Mouse (Mus musculus) kidney, embryonic 14.5 days (tissue): ENCODE measurements around the gene Ddc. TPM values are rescaled to one million over a fixed set of nuclear protein-coding genes. Genes with fewer than 3 reads are reported as not detected.

Source experiments
- ATAC-seq: fragments of 200-750 bp; cut with Nextera tagmentation; 2 replicates; pipeline ENCODE4 v1.8.0; 2017; ENCODE audit warnings: moderate number of reproducible peaks, mild to moderate bottlenecking, moderate TSS enrichment, moderate library complexity; ENCODE audit not compliant: low FRiP score, low TSS enrichment
- H3K27ac ChIP-seq: fragments of 300-500 bp; sonication (generic); 2 replicates; pipeline ENCODE4 v1.5.1; 2014; ENCODE audit warnings: low read depth, mild to moderate bottlenecking, low read length, moderate library complexity, mixed read lengths
- H3K27me3 ChIP-seq: fragments of 300-500 bp; sonication (generic); 2 replicates; pipeline ENCODE4 v1.6.1; 2014; ENCODE audit warnings: mild to moderate bottlenecking, low read length; ENCODE audit not compliant: control insufficient read depth, insufficient read depth
- H3K36me3 ChIP-seq: fragments of 300-500 bp; sonication (generic); 2 replicates; pipeline ENCODE4 v1.6.1; 2014; ENCODE audit warnings: low read length, mixed read lengths; ENCODE audit not compliant: control insufficient read depth, insufficient read depth
- H3K4me1 ChIP-seq: fragments of 300-500 bp; sonication (generic); 2 replicates; pipeline ENCODE4 v1.6.1; 2014; ENCODE audit warnings: low read length, mixed read lengths; ENCODE audit not compliant: control insufficient read depth, insufficient read depth
- H3K4me2 ChIP-seq: fragments of 300-500 bp; sonication (generic); replicated peaks from 2 replicates; pipeline ENCODE4 v1.6.1; 2014; ENCODE audit warnings: low read depth, mild to moderate bottlenecking, low read length
- H3K4me3 ChIP-seq: fragments of 300-500 bp; sonication (generic); 2 replicates; pipeline ENCODE4 v1.5.1; 2014; ENCODE audit warnings: mild to moderate bottlenecking, low read length
- H3K9ac ChIP-seq: fragments of 300-500 bp; sonication (generic); 2 replicates; pipeline ENCODE4 v1.6.1; 2014; ENCODE audit warnings: low read depth, mild to moderate bottlenecking, low read length, moderate library complexity
- H3K9me3 ChIP-seq: fragments of 300-500 bp; sonication (generic); 2 replicates; pipeline ENCODE4 v1.6.1; 2016; ENCODE audit warnings: low read length; ENCODE audit not compliant: control insufficient read depth
- WGBS: fragments of 180-500 bp; shearing (Covaris S2); extraction: QIAGEN DNeasy Blood & Tissue Kit; methylation state at CpG from one replicate; pipeline ENCODE4 v1.1.7; 2014; 5-methylcytosine and 5-hydroxymethylcytosine counted together
- polyA plus RNA-seq: library from polyadenylated mRNA; unstranded; fragments of >200 nt; fragmentation: Nextera tagmentation; extraction: Ambion mirVana; gene quantifications from 2 replicates; pipeline ENCODE4 v1.2.1, GENCODE M21; 2014

Ddc gene
- polyA plus RNA-seq = 7.1 and 8.4 TPM in 2 replicates

- Histone ChIP-seq H3K9ac (no peak within 1 kb of the TSS), H3K4me3 (no peak within 1 kb of the TSS), H3K4me1 (no peaks in the 10 kb centered on the region; the same call in 1 of the 2 replicates), H3K9me3 (no peaks in the 10 kb centered on the region), H3K27me3 (no peaks in the 10 kb centered on the region), H3K27ac (0 out of 2 replicates have a peak within 1 kb of the TSS, but pooled peaks have one; percentile 11), H3K36me3 (no peaks in the 10 kb centered on the region), H3K4me2 (no peak within 1 kb of the TSS)
- 84% methylated on average over 12 of the region's 12 CpGs for WGBS
- no peak for ATAC-seq
Measured at GRCm38 (mm10) chr11:11897645-11898357, at the start of gene Ddc. Gene Ddc (minus strand): TSS chr11:11898144.

- Histone ChIP-seq H3K9me3 (no peaks in the 10 kb centered on the region), H3K4me1 (0 out of 2 replicates have a peak, but pooled peaks cover 13% of the 10 kb centered on the region), H3K4me2 (no peak overlapping the region), H3K4me3 (no peak overlapping the region), H3K36me3 (peaks cover 59% of the 10 kb centered on the region), H3K9ac (no peak overlapping the region), H3K27ac (no peak overlapping the region), H3K27me3 (no peaks in the 10 kb centered on the region)
- 93% methylated on average over 4 of the region's 4 CpGs for WGBS
- no peak for ATAC-seq
Measured at GRCm38 (mm10) chr11:11945766-11946165, 47.8 kb upstream of the Ddc start.

- Histone ChIP-seq H3K4me1 (0 out of 2 replicates have a peak, but pooled peaks cover 13% of the 10 kb centered on the region), H3K4me3 (no peak overlapping the region), H3K27ac (no peak overlapping the region), H3K27me3 (no peaks in the 10 kb centered on the region), H3K9me3 (no peaks in the 10 kb centered on the region), H3K36me3 (peaks cover 57% of the 10 kb centered on the region), H3K9ac (no peak overlapping the region), H3K4me2 (no peak overlapping the region)
- WGBS = 92% methylated on average over 4 of the region's 4 CpGs
- ATAC-seq = no peak
Measured at GRCm38 (mm10) chr11:11944814-11945213, 46.9 kb upstream of the Ddc start.

- H3K27ac ChIP-seq = no peak overlapping the region
- H3K4me3 ChIP-seq = no peak overlapping the region
- ATAC-seq = no peak
- no peak overlapping the region for H3K4me2 ChIP-seq
- no peak overlapping the region for H3K9ac ChIP-seq
- no peaks in the 10 kb centered on the region for H3K27me3 ChIP-seq
- H3K4me1 ChIP-seq = 0 out of 2 replicates have a peak, but pooled peaks cover 8% of the 10 kb centered on the region
- H3K9me3 ChIP-seq = no peaks in the 10 kb centered on the region
- peaks cover 61% of the 10 kb centered on the region for H3K36me3 ChIP-seq
Measured at GRCm38 (mm10) chr11:11944082-11944349, 46.1 kb upstream of the Ddc start.

- peaks cover 66% of the 10 kb centered on the region for H3K36me3 ChIP-seq
- H3K27me3 ChIP-seq = no peaks in the 10 kb centered on the region
- no peak overlapping the region for H3K4me3 ChIP-seq
- H3K9me3 ChIP-seq = no peaks in the 10 kb centered on the region
- ATAC-seq = no peak
- H3K9ac ChIP-seq = no peak overlapping the region
- H3K4me2 ChIP-seq = no peak overlapping the region
- WGBS = 88% methylated on average over 13 of the region's 13 CpGs
- 0 out of 2 replicates have a peak, but pooled peaks cover 4% of the 10 kb centered on the region for H3K4me1 ChIP-seq
- H3K27ac ChIP-seq = no peak overlapping the region
Measured at GRCm38 (mm10) chr11:11943240-11944081, 45.5 kb upstream of the Ddc start.

GRCm38 (mm10) chr11:11942320-11943217, 44.6 kb upstream of the Ddc start:
- H3K9ac ChIP-seq = no peak overlapping the region
- H3K36me3 ChIP-seq = peaks cover 74% of the 10 kb centered on the region
- H3K27ac ChIP-seq = peak overlapping the region; percentile 33; the same call in 1 of the 2 replicates
- no peaks in the 10 kb centered on the region for H3K9me3 ChIP-seq
- ATAC-seq = no peak; the same call in 1 of the 2 replicates
- 57% methylated on average over 6 of the region's 6 CpGs for WGBS
- H3K4me2 ChIP-seq = no peak overlapping the region
- no peaks in the 10 kb centered on the region for H3K4me1 ChIP-seq
- H3K4me3 ChIP-seq = no peak overlapping the region
- H3K27me3 ChIP-seq = no peaks in the 10 kb centered on the region

- WGBS = 86% methylated on average over 5 of the region's 5 CpGs
- H3K9ac ChIP-seq = no peak overlapping the region
- no peaks in the 10 kb centered on the region for H3K27me3 ChIP-seq
- H3K4me3 ChIP-seq = no peak overlapping the region
- no peak overlapping the region for H3K4me2 ChIP-seq
- no peaks in the 10 kb centered on the region for H3K9me3 ChIP-seq
- peaks cover 82% of the 10 kb centered on the region for H3K36me3 ChIP-seq
- H3K4me1 ChIP-seq = no peaks in the 10 kb centered on the region
- no peak for ATAC-seq
- H3K27ac ChIP-seq = no peak overlapping the region
Measured at GRCm38 (mm10) chr11:11940833-11941681, 43.1 kb upstream of the Ddc start.

GRCm38 (mm10) chr11:11939611-11940010, 41.7 kb upstream of the Ddc start:
- no peaks in the 10 kb centered on the region for H3K9me3 ChIP-seq
- no peak for ATAC-seq
- no peaks in the 10 kb centered on the region for H3K27me3 ChIP-seq
- H3K4me1 ChIP-seq = no peaks in the 10 kb centered on the region
- peaks cover 83% of the 10 kb centered on the region for H3K36me3 ChIP-seq
- H3K4me2 ChIP-seq = no peak overlapping the region
- H3K9ac ChIP-seq = no peak overlapping the region
- no peak overlapping the region for H3K27ac ChIP-seq
- H3K4me3 ChIP-seq = no peak overlapping the region
- WGBS = 76% methylated on average over 3 of the region's 3 CpGs
